Mouse (Mus musculus) forebrain, postnatal 0 days (tissue): Measurements from ENCODE around the gene Mapk11. TPM values are rescaled to one million over a fixed set of nuclear protein-coding genes. Genes with fewer than 3 reads are reported as not detected.

Experiments used
- ATAC-seq: fragments of 200-750 bp; cut with Nextera tagmentation; 2 replicates; pipeline ENCODE4 v1.8.0; 2017; ENCODE audit warnings: mild to moderate bottlenecking, moderate library complexity
- DNase-seq: peaks from one replicate; pipeline ENCODE4 v3.0.0-alpha.2; 2015
- H3K27ac ChIP-seq: fragments of 300-500 bp; sonication (generic); 2 replicates; pipeline ENCODE4 v1.5.1; 2014; ENCODE audit warnings: low read depth, mild to moderate bottlenecking, antibody characterized with exemption, low read length, moderate library complexity, mixed read lengths
- H3K27me3 ChIP-seq: fragments of 300-500 bp; sonication (generic); 2 replicates; pipeline ENCODE4 v1.6.1; 2014; ENCODE audit warnings: mild to moderate bottlenecking, low read length, mixed read lengths; ENCODE audit not compliant: insufficient read depth
- H3K36me3 ChIP-seq: fragments of 300-500 bp; sonication (generic); 2 replicates; pipeline ENCODE4 v1.6.1; 2014; ENCODE audit warnings: mild to moderate bottlenecking, moderate library complexity; ENCODE audit not compliant: insufficient read depth
- H3K4me1 ChIP-seq: fragments of 300-500 bp; sonication (generic); 2 replicates; pipeline ENCODE4 v1.6.1; 2014; ENCODE audit warnings: antibody characterized with exemption; ENCODE audit not compliant: insufficient read depth
- H3K4me2 ChIP-seq: fragments of 300-500 bp; sonication (generic); 2 replicates; pipeline ENCODE4 v1.6.1; 2014; ENCODE audit warnings: low read depth, mild to moderate bottlenecking, moderate library complexity
- H3K4me3 ChIP-seq: fragments of 300-500 bp; sonication (generic); 2 replicates; pipeline ENCODE4 v1.5.1; 2014; ENCODE audit warnings: low read depth, low read length, mixed read lengths
- H3K9ac ChIP-seq: fragments of 300-500 bp; sonication (generic); 2 replicates; pipeline ENCODE4 v1.6.1; 2014; ENCODE audit warnings: mild to moderate bottlenecking
- H3K9me3 ChIP-seq: fragments of 300-500 bp; sonication (generic); 2 replicates; pipeline ENCODE4 v1.6.1; 2016; ENCODE audit warnings: low read length
- CTCF ChIP-seq: sonication (generic); IDR thresholded peaks from 2 replicates; pipeline ENCODE4 v1.5.1; 2016; ENCODE audit warnings: antibody characterized with exemption, control low read depth, low read depth
- WGBS: fragments of 180-500 bp; shearing (Covaris S2); extraction: QIAGEN DNeasy Blood & Tissue Kit; methylation state at CpG from one replicate; pipeline ENCODE4 v1.1.7; 2014; 5-methylcytosine and 5-hydroxymethylcytosine counted together
- polyA plus RNA-seq: library from polyadenylated mRNA; unstranded; fragments of >200 nt; fragmentation: Nextera tagmentation; extraction: Ambion mirVana; gene quantifications from 2 replicates; pipeline ENCODE4 v1.2.1, GENCODE M21; 2015
- total RNA-seq: library from RNA; depleted of rRNA; stranded (reverse); fragments of >200 nt; gene quantifications from 2 replicates; pipeline ENCODE4 v1.2.3, GENCODE M21; 2014

The Mapk11 gene
- total and polyA plus RNA-seq, 2 experiments from 2014 or later = 21.3 to 35.2 TPM

DNA sequence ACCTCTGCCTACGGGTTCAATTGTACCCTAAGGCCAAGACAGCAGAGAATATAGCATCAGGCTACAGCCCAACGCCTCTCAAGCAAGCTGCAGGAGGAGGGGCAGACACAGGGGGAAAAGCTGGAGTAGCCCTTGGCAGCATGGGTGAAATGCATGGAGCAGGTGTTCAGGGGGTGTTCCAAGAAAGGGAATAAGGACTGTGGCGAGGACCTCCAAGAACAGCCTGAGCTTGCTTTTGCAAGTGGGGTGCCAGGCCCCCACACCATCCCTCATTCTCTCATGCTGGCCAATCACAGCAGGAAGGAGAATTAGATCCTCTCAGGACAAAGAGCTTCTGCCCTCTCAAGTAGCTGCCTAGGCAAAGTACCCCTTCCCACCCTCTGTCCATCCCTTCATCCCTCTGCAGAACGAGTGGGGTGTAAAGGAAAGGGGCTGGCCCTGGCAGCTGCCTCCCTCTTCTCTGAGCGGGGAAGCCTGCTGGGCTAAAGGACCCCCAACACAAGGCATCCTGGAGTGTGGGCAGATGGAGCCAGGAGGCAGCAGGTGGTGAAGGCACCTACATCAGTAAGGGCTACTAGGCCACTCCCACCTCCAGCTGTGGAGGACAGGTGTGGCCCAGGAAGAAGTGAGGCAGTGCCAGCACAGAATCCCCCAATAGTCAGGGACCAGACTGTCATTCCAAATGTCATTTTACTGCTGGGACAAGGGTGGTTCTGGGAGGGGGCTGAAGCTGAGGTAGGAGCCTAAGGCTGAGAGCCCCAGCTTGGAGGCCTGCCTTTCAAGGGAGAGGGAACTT lies 34.9 kb upstream of the Mapk11 start:
- Histone ChIP-seq H3K4me2 (no peak overlapping the region), H3K9me3 (no peaks in the 10 kb centered on the region), H3K4me1 (peaks cover 4% of the 10 kb centered on the region; the same call in 1 of the 2 replicates), H3K36me3 (peaks cover 33% of the 10 kb centered on the region), H3K4me3 (no peak overlapping the region), H3K9ac (no peak overlapping the region; the same call in 1 of the 2 replicates), H3K27ac (no peak overlapping the region; the same call in 1 of the 2 replicates), H3K27me3 (no peaks in the 10 kb centered on the region)
- TF ChIP-seq CTCF = no peak
- WGBS = 21% methylated on average over 5 of the region's 5 CpGs
- DNase-seq (no peak), ATAC-seq (no peak)

DNA sequence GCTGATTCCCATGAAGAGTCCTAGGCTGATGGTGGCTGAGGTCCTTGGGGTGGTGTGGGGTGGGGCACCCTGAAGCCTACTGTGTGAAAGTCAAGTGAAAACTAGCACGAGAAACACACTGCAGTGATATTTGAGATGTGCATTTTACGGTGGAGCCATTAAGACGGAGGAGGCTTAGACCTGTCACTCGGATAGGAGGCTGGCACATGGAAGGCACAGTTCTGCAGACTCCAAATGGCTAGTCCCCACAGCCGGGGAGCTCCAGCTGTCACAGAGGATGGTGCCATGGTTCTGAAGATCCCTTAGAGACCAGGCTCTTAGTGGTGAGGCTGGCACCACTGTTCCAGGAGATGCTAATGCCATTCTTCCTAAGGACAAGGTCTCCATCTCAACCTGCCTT lies 33.4 kb upstream of the Mapk11 start:
- peak overlapping the region; percentile 59; the same call in 1 of the 2 replicates for H3K27ac ChIP-seq
- H3K27me3 ChIP-seq = no peaks in the 10 kb centered on the region
- H3K4me1 ChIP-seq = peaks cover 19% of the 10 kb centered on the region
- H3K9me3 ChIP-seq = no peaks in the 10 kb centered on the region
- peaks cover 19% of the 10 kb centered on the region for H3K36me3 ChIP-seq
- WGBS = 47% methylated on average over 5 of the region's 5 CpGs
- no peak for DNase-seq
- no peak for ATAC-seq
- H3K9ac ChIP-seq = no peak overlapping the region
- TF ChIP-seq CTCF = no peak
- no peak overlapping the region for H3K4me2 ChIP-seq
- no peak overlapping the region for H3K4me3 ChIP-seq

DNA sequence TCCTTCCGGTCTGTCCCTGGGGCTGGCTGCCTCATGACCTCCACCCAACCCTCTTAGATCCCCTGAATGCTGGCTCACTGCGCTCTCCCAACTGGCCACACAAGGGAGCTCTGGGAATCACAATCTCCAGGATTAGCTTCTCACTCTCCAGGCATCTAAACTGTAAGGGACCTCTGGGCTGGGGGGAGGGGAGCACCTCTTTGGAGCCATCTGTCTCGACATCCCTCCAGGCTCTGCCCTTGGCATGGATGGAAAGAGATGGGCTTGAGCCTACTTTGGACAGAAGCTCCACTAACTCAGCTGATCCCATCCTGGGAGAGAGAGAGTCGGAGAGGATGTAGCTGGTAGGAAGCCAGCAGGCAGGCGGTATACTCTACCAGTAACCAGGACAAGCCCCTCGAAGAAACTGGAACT lies 32.9 kb upstream of the Mapk11 start:
- Histone ChIP-seq H3K4me1 (peaks cover 24% of the 10 kb centered on the region), H3K4me2 (no peak overlapping the region), H3K27ac (peak overlapping the region; percentile 59; the same call in 1 of the 2 replicates), H3K36me3 (peaks cover 18% of the 10 kb centered on the region), H3K4me3 (no peak overlapping the region), H3K9ac (no peak overlapping the region), H3K9me3 (no peaks in the 10 kb centered on the region), H3K27me3 (no peaks in the 10 kb centered on the region)
- WGBS = 39% methylated on average over 6 of the region's 6 CpGs
- TF ChIP-seq CTCF = peak; percentile 26; the same call in 1 of the 2 replicates
- DNase-seq (no peak), ATAC-seq (no peak)

GRCm38 (mm10) chr15:89181561-89182270 lies 32.3 kb upstream of the Mapk11 start:
- TF ChIP-seq CTCF = peak; percentile 51
- H3K27ac ChIP-seq = peak overlapping the region; percentile 90; the same call in 1 of the 2 replicates
- H3K4me2 ChIP-seq = peak overlapping the region; percentile 86
- H3K9me3 ChIP-seq = no peaks in the 10 kb centered on the region
- WGBS = 68% methylated on average over 10 of the region's 10 CpGs
- no peak overlapping the region for H3K4me3 ChIP-seq
- no peaks in the 10 kb centered on the region for H3K27me3 ChIP-seq
- H3K36me3 ChIP-seq = peaks cover 16% of the 10 kb centered on the region
- DNase-seq (no peak), ATAC-seq (no peak)
- H3K4me1 ChIP-seq = peaks cover 30% of the 10 kb centered on the region
- H3K9ac ChIP-seq = no peak overlapping the region

GRCm38 (mm10) chr15:89180571-89181229 lies 31.3 kb upstream of the Mapk11 start, which contains the start of gene Plxnb2:
Plxnb2 (minus strand) TSS chr15:89180788.
- peak; percentile 92 for DNase-seq
- 2% methylated on average over 61 of the region's 72 CpGs for WGBS
- peaks cover 31% of the 10 kb centered on the region for H3K4me1 ChIP-seq

DNA sequence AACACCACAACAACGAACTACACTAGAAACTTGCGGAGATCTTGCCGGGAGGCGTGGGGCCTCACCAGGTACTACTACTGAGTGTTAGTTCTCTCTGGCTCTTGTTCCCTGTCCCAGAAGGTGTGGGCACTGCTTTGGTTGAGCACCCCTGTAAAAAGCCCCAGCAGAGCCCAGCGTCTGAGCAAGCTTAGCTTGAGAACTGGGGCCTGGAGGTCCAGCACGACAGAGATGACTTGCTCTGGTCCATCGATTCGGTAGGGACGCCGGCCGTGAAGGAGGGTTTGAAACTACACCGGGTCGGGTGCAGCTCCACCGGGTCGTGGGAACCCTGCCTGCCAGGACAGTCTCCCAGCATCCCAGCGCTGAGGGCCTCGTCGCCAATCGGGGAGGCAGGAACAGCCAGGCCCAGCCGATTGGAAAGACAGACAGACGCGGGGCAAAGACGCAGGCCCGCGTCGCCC lies 30.7 kb upstream of the Mapk11 start:
- WGBS = under 1% methylated on average over 26 of the region's 26 CpGs
- peak; percentile 54 for DNase-seq
- Histone ChIP-seq H3K27me3 (no peaks in the 10 kb centered on the region), H3K27ac (peak overlapping the region; percentile 90), H3K36me3 (peaks cover 4% of the 10 kb centered on the region; the same call in 1 of the 2 replicates), H3K4me3 (peak overlapping the region; percentile 51), H3K4me2 (peak overlapping the region; percentile 86), H3K4me1 (peaks cover 31% of the 10 kb centered on the region), H3K9me3 (no peaks in the 10 kb centered on the region), H3K9ac (peak overlapping the region; percentile 80)
- no peak for ATAC-seq
- no peak for TF ChIP-seq CTCF

More at GRCm38 (mm10) chr15:89180571-89181229, 31.3 kb upstream of the Mapk11 start, which contains the start of gene Plxnb2:
- peak within 1 kb of the TSS; percentile 51 for H3K4me3 ChIP-seq
- H3K27ac ChIP-seq = peak within 1 kb of the TSS; percentile 90
- no peak; the same call in 1 of the 2 replicates for TF ChIP-seq CTCF
- peaks cover 7% of the 10 kb centered on the region; the same call in 1 of the 2 replicates for H3K36me3 ChIP-seq
- no peaks in the 10 kb centered on the region for H3K9me3 ChIP-seq
- ATAC-seq = peak; percentile 90
- H3K27me3 ChIP-seq = no peaks in the 10 kb centered on the region
- H3K9ac ChIP-seq = peak within 1 kb of the TSS; percentile 80
- peak within 1 kb of the TSS; percentile 86 for H3K4me2 ChIP-seq
